Mouse (Mus musculus) liver, embryonic 11.5 days (tissue): ENCODE results near the gene Erlec1. TPM values are rescaled to one million over a fixed set of nuclear protein-coding genes. Genes with fewer than 3 reads are reported as not detected.
A peak's percentile ranks its signal among the peaks of the same experiment; 100 is the strongest.

Experiments used
- ATAC-seq: fragments of 200-750 bp; cut with Nextera tagmentation; replicated peaks from 2 replicates; pipeline ENCODE4 v1.8.0; 2017; ENCODE audit warnings: moderate number of reproducible peaks, mild to moderate bottlenecking, moderate TSS enrichment, moderate library complexity; ENCODE audit not compliant: low FRiP score
- DNase-seq: peaks from one replicate; pipeline ENCODE4 v3.0.0-alpha.2; 2017; ENCODE audit warnings: low spot score
- H3K27ac ChIP-seq: fragments of 300-500 bp; sonication (generic); 2 replicates; pipeline ENCODE4 v1.5.1; 2014; ENCODE audit warnings: mild to moderate bottlenecking, low read depth, low read length, control low read depth
- H3K27me3 ChIP-seq: fragments of 300-500 bp; sonication (generic); replicated peaks from 2 replicates; pipeline ENCODE4 v1.6.1; 2014; ENCODE audit warnings: low read length, mixed read lengths; ENCODE audit not compliant: control insufficient read depth, insufficient read depth
- H3K36me3 ChIP-seq: fragments of 300-500 bp; sonication (generic); 2 replicates; pipeline ENCODE4 v1.6.1; 2014; ENCODE audit warnings: mild to moderate bottlenecking, low read length, moderate library complexity, mixed read lengths; ENCODE audit not compliant: control insufficient read depth, insufficient read depth
- H3K4me1 ChIP-seq: fragments of 300-500 bp; sonication (generic); replicated peaks from 2 replicates; pipeline ENCODE4 v1.6.1; 2014; ENCODE audit warnings: low read length, mixed read lengths; ENCODE audit not compliant: control insufficient read depth, insufficient read depth
- H3K4me2 ChIP-seq: fragments of 300-500 bp; sonication (generic); 2 replicates; pipeline ENCODE4 v1.6.1; 2014; ENCODE audit warnings: mild to moderate bottlenecking, control low read depth, moderate library complexity
- H3K4me3 ChIP-seq: fragments of 300-500 bp; sonication (generic); 2 replicates; pipeline ENCODE4 v1.5.1; 2014; ENCODE audit warnings: low read depth, low read length, control low read depth
- H3K9ac ChIP-seq: fragments of 300-500 bp; sonication (generic); 2 replicates; pipeline ENCODE4 v1.6.1; 2014; ENCODE audit warnings: low read depth, low read length, control low read depth
- H3K9me3 ChIP-seq: fragments of 300-500 bp; sonication (generic); 2 replicates; pipeline ENCODE4 v1.6.1; 2016; ENCODE audit warnings: low read length, inconsistent platforms, mixed read lengths; ENCODE audit not compliant: control insufficient read depth
- WGBS: fragments of 180-500 bp; shearing (Covaris S2); extraction: QIAGEN DNeasy Blood & Tissue Kit; methylation state at CpG from one replicate; pipeline ENCODE4 v1.1.7; 2014; 5-methylcytosine and 5-hydroxymethylcytosine counted together
- polyA plus RNA-seq: library from polyadenylated mRNA; unstranded; fragments of >200 nt; fragmentation: Nextera tagmentation; extraction: Ambion mirVana; gene quantifications from 2 replicates; pipeline ENCODE4 v1.2.1, GENCODE M21; 2014

The Erlec1 gene
- polyA plus RNA-seq = 8.1 TPM in 2 replicates

DNA sequence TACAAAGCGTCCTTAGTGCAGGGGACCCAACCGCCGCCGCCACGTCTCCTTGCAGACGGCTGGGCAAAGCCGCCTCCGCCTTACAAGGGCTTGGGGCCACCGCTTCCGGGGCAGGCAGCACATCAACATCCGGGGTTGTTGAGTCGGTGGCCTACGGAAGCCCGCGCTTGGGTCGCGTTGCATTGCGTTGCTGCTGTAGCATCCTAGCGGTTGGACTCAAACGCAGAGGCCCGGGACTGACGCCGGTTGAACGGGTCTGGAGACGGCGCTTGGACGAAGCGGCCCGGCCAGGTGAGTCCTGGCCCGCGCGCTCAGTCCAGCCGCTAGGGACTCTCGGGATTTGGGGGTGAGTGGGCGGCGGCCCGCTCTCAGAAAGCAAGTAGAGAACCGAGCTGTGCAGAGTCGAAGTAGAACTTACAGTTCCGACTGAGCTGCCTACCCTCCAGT is at the start of gene Erlec1:
Gene Erlec1 (minus strand): TSS at position 57 of the 447 bp plus-strand sequence.
- Histone ChIP-seq H3K9ac (peak within 1 kb of the TSS; percentile 88), H3K27me3 (no peaks in the 10 kb centered on the region), H3K4me2 (peak within 1 kb of the TSS; percentile 85), H3K4me1 (no peaks in the 10 kb centered on the region; the same call in 1 of the 2 replicates), H3K36me3 (peaks cover 8% of the 10 kb centered on the region; the same call in 1 of the 2 replicates), H3K27ac (peak within 1 kb of the TSS; percentile 57), H3K9me3 (no peaks in the 10 kb centered on the region), H3K4me3 (peak within 1 kb of the TSS; percentile 86)
- DNase-seq = peak; percentile 83
- WGBS = under 1% methylated on average over 40 of the region's 40 CpGs
- ATAC-seq = peak; percentile 96

- no peaks in the 10 kb centered on the region for H3K36me3 ChIP-seq
- WGBS = 60% methylated on average over 4 of the region's 4 CpGs
- peak overlapping the region; percentile 35; the same call in 1 of the 2 replicates for H3K27ac ChIP-seq
- DNase-seq = no peak
- peaks cover 12% of the 10 kb centered on the region for H3K4me1 ChIP-seq
- no peak overlapping the region for H3K9ac ChIP-seq
- H3K4me3 ChIP-seq = no peak overlapping the region
- ATAC-seq = peak; percentile 89
- H3K4me2 ChIP-seq = peak overlapping the region; percentile 19; the same call in 1 of the 2 replicates
- no peaks in the 10 kb centered on the region for H3K27me3 ChIP-seq
- H3K9me3 ChIP-seq = no peaks in the 10 kb centered on the region
These were observed 47.2 kb upstream of the Erlec1 start for GRCm38 (mm10) chr11:31001169-31001908.

DNA sequence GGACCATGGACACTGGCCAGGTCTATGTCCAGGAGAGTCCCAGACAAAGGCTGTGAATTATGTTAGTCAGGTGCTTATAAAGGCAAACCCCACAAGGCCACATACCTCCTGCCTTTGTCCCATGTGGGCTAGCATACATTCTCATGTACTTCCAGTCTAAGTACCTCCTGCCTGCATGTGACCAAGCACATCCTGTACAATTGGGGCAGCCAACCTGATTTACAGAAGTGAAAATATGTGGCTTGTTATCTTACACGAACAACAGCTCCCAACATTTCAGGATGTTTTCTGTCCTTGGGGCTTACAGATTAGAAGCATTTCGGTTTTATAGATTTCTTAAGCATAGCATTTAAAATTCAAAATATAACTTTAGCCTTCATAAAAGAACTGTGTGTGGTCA is 45.9 kb upstream of the Erlec1 start:
- no peak overlapping the region for H3K4me3 ChIP-seq
- 62% methylated on average over 2 of the region's 2 CpGs for WGBS
- no peak for DNase-seq
- no peak overlapping the region for H3K9ac ChIP-seq
- no peak overlapping the region for H3K27ac ChIP-seq
- peaks cover 12% of the 10 kb centered on the region for H3K4me1 ChIP-seq
- ATAC-seq = peak; percentile 19; the same call in 1 of the 2 replicates
- no peaks in the 10 kb centered on the region for H3K27me3 ChIP-seq
- no peak overlapping the region for H3K4me2 ChIP-seq
- no peaks in the 10 kb centered on the region for H3K36me3 ChIP-seq
- H3K9me3 ChIP-seq = no peaks in the 10 kb centered on the region

GRCm38 (mm10) chr11:30998704-30999103 is 44.6 kb upstream of the Erlec1 start:
- WGBS = 77% methylated on average over 2 of the region's 2 CpGs
- Histone ChIP-seq H3K4me2 (no peak overlapping the region), H3K9ac (no peak overlapping the region), H3K27me3 (no peaks in the 10 kb centered on the region), H3K36me3 (no peaks in the 10 kb centered on the region), H3K4me1 (peaks cover 12% of the 10 kb centered on the region), H3K9me3 (no peaks in the 10 kb centered on the region), H3K27ac (no peak overlapping the region), H3K4me3 (no peak overlapping the region)
- ATAC-seq (peak; percentile 56), DNase-seq (no peak)

- no peaks in the 10 kb centered on the region for H3K9me3 ChIP-seq
- no peak overlapping the region for H3K4me3 ChIP-seq
- no peak overlapping the region for H3K9ac ChIP-seq
- H3K27me3 ChIP-seq = no peaks in the 10 kb centered on the region
- WGBS = 65% methylated on average over 5 of the region's 5 CpGs
- H3K4me2 ChIP-seq = no peak overlapping the region
- ATAC-seq (peak; percentile 30), DNase-seq (no peak)
- peaks cover 12% of the 10 kb centered on the region for H3K4me1 ChIP-seq
- H3K36me3 ChIP-seq = no peaks in the 10 kb centered on the region
- H3K27ac ChIP-seq = peak overlapping the region; percentile 63
These were observed 44.1 kb upstream of the Erlec1 start for GRCm38 (mm10) chr11:30998199-30998598.

- no peak overlapping the region for H3K9ac ChIP-seq
- H3K27ac ChIP-seq = no peak overlapping the region
- no peaks in the 10 kb centered on the region for H3K27me3 ChIP-seq
- WGBS = 70% methylated on average over 3 of the region's 3 CpGs
- no peak overlapping the region for H3K4me2 ChIP-seq
- no peaks in the 10 kb centered on the region for H3K9me3 ChIP-seq
- ATAC-seq (no peak), DNase-seq (no peak)
- H3K4me3 ChIP-seq = no peak overlapping the region
- no peaks in the 10 kb centered on the region for H3K36me3 ChIP-seq
- peaks cover 10% of the 10 kb centered on the region for H3K4me1 ChIP-seq
These were observed 42.5 kb upstream of the Erlec1 start for GRCm38 (mm10) chr11:30996670-30997069.

GRCm38 (mm10) chr11:30986625-30987017 is 32.5 kb upstream of the Erlec1 start:
- Histone ChIP-seq H3K36me3 (no peaks in the 10 kb centered on the region), H3K27me3 (no peaks in the 10 kb centered on the region), H3K4me3 (peak overlapping the region; percentile 69), H3K9ac (peak overlapping the region; percentile 86), H3K4me2 (peak overlapping the region; percentile 66), H3K27ac (peak overlapping the region; percentile 6), H3K9me3 (no peaks in the 10 kb centered on the region), H3K4me1 (peaks cover 4% of the 10 kb centered on the region; the same call in 1 of the 2 replicates)
- ATAC-seq = peak; percentile 59
- DNase-seq = peak; percentile 32
- 0% methylated on average over 2 of the region's 2 CpGs for WGBS

DNA sequence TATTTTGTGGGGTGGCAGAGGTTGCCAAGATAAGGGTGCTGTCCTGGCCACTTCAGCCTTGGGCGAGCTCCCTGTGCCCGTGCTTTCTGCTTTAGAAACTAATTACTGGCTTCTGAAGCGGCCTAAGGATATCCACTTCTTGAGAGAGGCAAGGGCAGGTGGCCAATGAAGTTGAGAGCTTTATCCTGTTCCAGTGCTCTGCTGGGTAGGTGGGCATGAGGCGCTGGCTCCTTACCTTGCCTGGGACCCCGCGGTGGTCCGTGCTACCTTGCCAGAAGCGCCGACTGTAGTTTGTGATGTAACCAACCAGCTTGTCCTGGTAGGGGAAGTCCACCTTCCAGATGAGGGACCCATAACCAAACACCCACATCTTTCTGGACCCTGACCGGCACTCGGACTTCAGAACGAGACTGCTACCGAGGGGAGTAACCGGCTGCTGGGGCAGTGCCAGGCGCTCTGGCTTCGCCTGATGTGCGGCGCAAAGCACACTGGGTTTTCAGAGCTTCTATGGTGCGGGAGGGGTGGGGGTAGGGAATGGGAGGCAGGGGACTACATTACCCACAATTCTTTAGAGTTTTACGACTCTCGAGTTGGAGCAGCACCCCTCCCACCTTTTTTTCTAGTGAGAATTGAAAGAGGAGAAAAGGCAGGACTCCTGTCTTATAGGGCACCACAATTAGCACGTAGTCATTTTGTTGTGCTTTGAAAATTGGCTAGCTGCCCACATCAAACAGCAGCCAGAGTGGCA is 31.9 kb upstream of the Erlec1 start, which contains the start of gene Chac2:
Gene Chac2 (minus strand): TSS at position 474 of the 748 bp plus-strand sequence.
- peak; percentile 99 for ATAC-seq
- Histone ChIP-seq H3K4me3 (peak within 1 kb of the TSS; percentile 69), H3K4me2 (peak within 1 kb of the TSS; percentile 66), H3K9ac (peak within 1 kb of the TSS; percentile 86), H3K27ac (peak within 1 kb of the TSS; percentile 34), H3K27me3 (no peaks in the 10 kb centered on the region), H3K9me3 (no peaks in the 10 kb centered on the region), H3K36me3 (no peaks in the 10 kb centered on the region), H3K4me1 (peaks cover 4% of the 10 kb centered on the region; the same call in 1 of the 2 replicates)
- peak; percentile 76 for DNase-seq
- 1% methylated on average over 22 of the region's 22 CpGs for WGBS
